Mouse (Mus musculus): ENCODE measurements at regions not wholly inside any gene's neighbourhood (a gene's known extent, or its start where the extent isn't known, plus 50 kb on each side); places are given as distances from the start of the nearest gene placed in this dataset.

GRCm38 (mm10) chr13:111960036-111960435, 151.2 kb upstream of the Map3k1 start:
- H3K4me3 ChIP-seq (replicated peaks): no peak overlapping the region
- H3K27ac ChIP-seq: no peak overlapping the region
- no peak overlapping the region for H3K4me2 ChIP-seq
- peaks cover 5% of the 10 kb centered on the region; the same call in 1 of the 2 replicates for H3K4me1 ChIP-seq (replicated peaks)
- WGBS: 96% methylated on average over 2 of the region's 2 CpGs
- H3K27me3 ChIP-seq: no peaks in the 10 kb centered on the region
- no peak overlapping the region for H3K9ac ChIP-seq (replicated peaks)
- H3K36me3 ChIP-seq: no peaks in the 10 kb centered on the region
- no peaks in the 10 kb centered on the region for H3K9me3 ChIP-seq
- ATAC-seq (ENCODE audit: insufficient number of reproducible peaks, insufficient read depth, low FRiP score, low TSS enrichment, low read depth): no peak

- no peak for ATAC-seq (ENCODE audit: insufficient number of reproducible peaks, insufficient read depth, low FRiP score, low TSS enrichment, low read depth)
- H3K4me3 ChIP-seq (replicated peaks): no peak overlapping the region
- 0 out of 2 replicates have a peak, but pooled peaks cover 5% of the 10 kb centered on the region for H3K4me1 ChIP-seq (replicated peaks)
- H3K27me3 ChIP-seq: no peaks in the 10 kb centered on the region
- 63% methylated on average over 6 of the region's 6 CpGs for WGBS
- H3K9ac ChIP-seq (replicated peaks): no peak overlapping the region
- no peaks in the 10 kb centered on the region for H3K9me3 ChIP-seq
- no peak overlapping the region for H3K27ac ChIP-seq
- no peak overlapping the region for H3K4me2 ChIP-seq
- no peaks in the 10 kb centered on the region for H3K36me3 ChIP-seq
These were observed 152.6 kb upstream of the Map3k1 start for GRCm38 (mm10) chr13:111961423-111961822.

GRCm38 (mm10) chr13:111962155-111962554, 153.4 kb upstream of the Map3k1 start:
- no peaks in the 10 kb centered on the region for H3K27me3 ChIP-seq
- H3K27ac ChIP-seq: no peak overlapping the region
- WGBS: 84% methylated on average over 4 of the region's 4 CpGs
- ATAC-seq (ENCODE audit: insufficient number of reproducible peaks, insufficient read depth, low FRiP score, low TSS enrichment, low read depth): no peak
- no peaks in the 10 kb centered on the region for H3K36me3 ChIP-seq
- H3K4me1 ChIP-seq (replicated peaks): peaks cover 5% of the 10 kb centered on the region
- no peak overlapping the region for H3K4me2 ChIP-seq
- H3K9ac ChIP-seq (replicated peaks): no peak overlapping the region
- H3K9me3 ChIP-seq: no peaks in the 10 kb centered on the region
- no peak overlapping the region for H3K4me3 ChIP-seq (replicated peaks)

GRCm38 (mm10) chr13:111966113-111966512, 157.3 kb upstream of the Map3k1 start:
- H3K9me3 ChIP-seq: no peaks in the 10 kb centered on the region
- no peak overlapping the region for H3K4me2 ChIP-seq
- no peak overlapping the region for H3K4me3 ChIP-seq (replicated peaks)
- ATAC-seq (ENCODE audit: insufficient number of reproducible peaks, insufficient read depth, low FRiP score, low TSS enrichment, low read depth): no peak
- no peaks in the 10 kb centered on the region for H3K27me3 ChIP-seq
- no peak overlapping the region for H3K27ac ChIP-seq
- no peaks in the 10 kb centered on the region for H3K36me3 ChIP-seq
- peaks cover 21% of the 10 kb centered on the region for H3K4me1 ChIP-seq (replicated peaks)
- no peak overlapping the region for H3K9ac ChIP-seq (replicated peaks)
- 77% methylated on average over 6 of the region's 6 CpGs for WGBS

- WGBS: 42% methylated on average over 3 of the region's 3 CpGs
- Histone ChIP-seq H3K9me3 (no peaks in the 10 kb centered on the region), H3K4me3 (replicated peaks) (no peak overlapping the region), H3K27ac (no peak overlapping the region), H3K27me3 (no peaks in the 10 kb centered on the region), H3K36me3 (no peaks in the 10 kb centered on the region), H3K4me1 (replicated peaks) (peaks cover 21% of the 10 kb centered on the region), H3K4me2 (no peak overlapping the region), H3K9ac (replicated peaks) (no peak overlapping the region)
- ATAC-seq (ENCODE audit: insufficient number of reproducible peaks, insufficient read depth, low FRiP score, low TSS enrichment, low read depth): no peak
These were observed 157.8 kb upstream of the Map3k1 start for GRCm38 (mm10) chr13:111966627-111967026.

GRCm38 (mm10) chr13:111968197-111968596, 159.4 kb upstream of the Map3k1 start:
- Histone ChIP-seq H3K4me1 (replicated peaks) (peaks cover 17% of the 10 kb centered on the region), H3K9ac (replicated peaks) (no peak overlapping the region), H3K27me3 (no peaks in the 10 kb centered on the region), H3K27ac (no peak overlapping the region), H3K36me3 (no peaks in the 10 kb centered on the region), H3K4me3 (replicated peaks) (no peak overlapping the region), H3K4me2 (no peak overlapping the region), H3K9me3 (no peaks in the 10 kb centered on the region)
- no peak for ATAC-seq (ENCODE audit: insufficient number of reproducible peaks, insufficient read depth, low FRiP score, low TSS enrichment, low read depth)
- WGBS: 53% methylated on average over 7 of the region's 7 CpGs

- peaks cover 3% of the 10 kb centered on the region; the same call in 1 of the 2 replicates for H3K9me3 ChIP-seq
- no peaks in the 10 kb centered on the region for H3K27me3 ChIP-seq
- ATAC-seq (ENCODE audit: insufficient number of reproducible peaks, insufficient read depth, low FRiP score, low TSS enrichment, low read depth): no peak
- no peak overlapping the region for H3K27ac ChIP-seq
- no peaks in the 10 kb centered on the region for H3K36me3 ChIP-seq
- H3K4me1 ChIP-seq (replicated peaks): peaks cover 4% of the 10 kb centered on the region
- no peak overlapping the region for H3K9ac ChIP-seq (replicated peaks)
- 41% methylated on average over 4 of the region's 4 CpGs for WGBS
- no peak overlapping the region for H3K4me3 ChIP-seq (replicated peaks)
- no peak overlapping the region for H3K4me2 ChIP-seq
These were observed 165.5 kb upstream of the Map3k1 start for GRCm38 (mm10) chr13:111974282-111974681.

GRCm38 (mm10) chr13:111975549-111975948, 166.8 kb upstream of the Map3k1 start:
- ATAC-seq (ENCODE audit: insufficient number of reproducible peaks, insufficient read depth, low FRiP score, low TSS enrichment, low read depth): no peak
- peaks cover 3% of the 10 kb centered on the region; the same call in 1 of the 2 replicates for H3K9me3 ChIP-seq
- peaks cover 8% of the 10 kb centered on the region for H3K4me1 ChIP-seq (replicated peaks)
- no peak overlapping the region for H3K9ac ChIP-seq (replicated peaks)
- no peak overlapping the region for H3K27ac ChIP-seq
- H3K27me3 ChIP-seq: no peaks in the 10 kb centered on the region
- no peak overlapping the region for H3K4me2 ChIP-seq
- H3K4me3 ChIP-seq (replicated peaks): no peak overlapping the region
- 81% methylated on average over 3 of the region's 3 CpGs for WGBS
- H3K36me3 ChIP-seq: no peaks in the 10 kb centered on the region

GRCm38 (mm10) chr13:111977769-111978674, 169.2 kb upstream of the Map3k1 start:
- no peak for ATAC-seq (ENCODE audit: insufficient number of reproducible peaks, insufficient read depth, low FRiP score, low TSS enrichment, low read depth)
- H3K27ac ChIP-seq: no peak overlapping the region

GRCm38 (mm10) chr13:111978675-111979020, 169.9 kb upstream of the Map3k1 start:
- 87% methylated on average over 5 of the region's 5 CpGs for WGBS

More at GRCm38 (mm10) chr13:111977769-111978674, 169.2 kb upstream of the Map3k1 start:
- peaks cover 3% of the 10 kb centered on the region; the same call in 1 of the 2 replicates for H3K9me3 ChIP-seq
- H3K4me2 ChIP-seq: no peak overlapping the region
- WGBS: 84% methylated on average over 31 of the region's 31 CpGs
- no peak overlapping the region for H3K9ac ChIP-seq (replicated peaks)
- no peaks in the 10 kb centered on the region for H3K36me3 ChIP-seq
- H3K4me1 ChIP-seq (replicated peaks): peaks cover 8% of the 10 kb centered on the region
- no peaks in the 10 kb centered on the region for H3K27me3 ChIP-seq
- H3K4me3 ChIP-seq (replicated peaks): no peak overlapping the region

GRCm38 (mm10) chr13:111979428-111980204, 170.8 kb upstream of the Map3k1 start:
- Histone ChIP-seq H3K27me3 (no peaks in the 10 kb centered on the region), H3K4me1 (replicated peaks) (peaks cover 15% of the 10 kb centered on the region), H3K4me3 (replicated peaks) (no peak overlapping the region), H3K9me3 (peaks cover 3% of the 10 kb centered on the region; the same call in 1 of the 2 replicates), H3K36me3 (no peaks in the 10 kb centered on the region), H3K4me2 (0 out of 2 replicates have a peak overlapping the region, but pooled peaks have one; percentile 8), H3K27ac (no peak overlapping the region), H3K9ac (replicated peaks) (no peak overlapping the region)
- ATAC-seq (ENCODE audit: insufficient number of reproducible peaks, insufficient read depth, low FRiP score, low TSS enrichment, low read depth): no peak
- WGBS: 45% methylated on average over 17 of the region's 17 CpGs

More at GRCm38 (mm10) chr13:111978675-111979020, 169.9 kb upstream of the Map3k1 start:
- peaks cover 8% of the 10 kb centered on the region for H3K4me1 ChIP-seq (replicated peaks)
- H3K27me3 ChIP-seq: no peaks in the 10 kb centered on the region
- H3K4me2 ChIP-seq: no peak overlapping the region
- no peak overlapping the region for H3K9ac ChIP-seq (replicated peaks)
- H3K36me3 ChIP-seq: no peaks in the 10 kb centered on the region
- H3K27ac ChIP-seq: no peak overlapping the region
- no peak overlapping the region for H3K4me3 ChIP-seq (replicated peaks)
- peaks cover 3% of the 10 kb centered on the region; the same call in 1 of the 2 replicates for H3K9me3 ChIP-seq
- no peak for ATAC-seq (ENCODE audit: insufficient number of reproducible peaks, insufficient read depth, low FRiP score, low TSS enrichment, low read depth)
